In the genomic region with DNA sequence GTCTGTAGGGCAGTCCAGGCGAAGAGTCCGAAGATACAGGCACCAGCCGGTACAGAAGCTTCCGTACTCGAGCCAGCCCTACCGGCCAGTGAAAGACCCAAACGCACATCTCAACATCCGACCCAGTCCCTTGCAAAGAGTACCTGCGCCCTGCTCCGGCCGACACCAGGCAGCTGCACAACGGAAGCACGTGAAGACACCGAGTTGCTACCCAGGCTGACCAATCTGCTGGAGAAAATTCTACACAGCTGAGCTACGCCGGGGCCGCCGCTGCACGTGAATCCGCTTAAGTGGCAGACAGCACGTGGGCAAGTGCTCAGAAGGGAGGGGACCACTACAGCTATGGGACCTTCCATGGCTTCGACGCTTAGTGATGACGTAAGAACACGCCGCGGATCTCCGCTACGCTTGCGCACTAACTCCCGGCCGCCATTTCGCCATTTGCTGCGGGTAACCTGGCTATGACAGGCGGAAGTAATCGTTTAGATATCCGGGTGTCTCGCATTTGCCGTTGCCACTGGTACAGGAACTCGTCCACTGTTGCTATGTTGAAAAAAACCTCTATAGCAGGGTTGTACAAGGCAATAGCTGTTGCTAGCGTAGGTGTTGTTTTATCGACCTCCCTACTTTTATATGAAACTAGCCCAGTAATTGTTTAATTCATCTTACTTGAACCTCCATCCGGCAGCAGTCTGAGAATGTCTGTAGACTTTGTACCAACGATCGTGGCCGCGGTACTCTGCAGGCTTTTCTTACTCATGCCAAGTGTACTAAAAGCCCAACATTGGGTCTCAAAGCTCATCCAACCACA, we compare ENCODE assay signal across 7 mouse cellular contexts. TPM values are rescaled to one million over a fixed set of nuclear protein-coding genes. Genes with fewer than 3 reads are reported as not detected.
A peak's percentile ranks its signal among the peaks of the same experiment; 100 is the strongest.
DNase-seq lines count a peak whose midpoint lies in the region; ATAC-seq and TF ChIP-seq lines count a peak whose summit lies in the region.

A gene (minus strand): TSS at position 365 of the 811 bp plus-strand sequence.

- H3K9me3 ChIP-seq in embryonic facial prominence, embryonic 10.5 days, result no peaks in the 10 kb centered on the region
- H3K9me3 ChIP-seq in intestine, postnatal 0 days (ENCODE audit: control insufficient read depth), result no peaks in the 10 kb centered on the region
- no peaks in the 10 kb centered on the region for H3K9me3 ChIP-seq in midbrain, embryonic 12.5 days

- under 1% methylated on average over 47 of the region's 47 CpGs for WGBS in embryonic facial prominence, embryonic 10.5 days
- WGBS in intestine, postnatal 0 days, result under 1% methylated on average over 47 of the region's 47 CpGs
- under 1% methylated on average over 47 of the region's 47 CpGs for WGBS in midbrain, embryonic 12.5 days
- under 1% methylated on average over 47 of the region's 47 CpGs for WGBS in small intestine, adult 2 months

- DNase-seq in adrenal gland, postnatal 10 days, result peak; percentile 98
- DNase-seq in embryonic facial prominence, embryonic 10.5 days (ENCODE audit: low spot score), result peak; percentile 97
- DNase-seq in gonadal fat pad, adult 2 months (ENCODE audit: low read depth), result peak; percentile 71
- DNase-seq in left cerebral cortex, postnatal 4 days, result peak; percentile 98

- peak within 1 kb of the TSS; percentile 84 for H3K4me2 ChIP-seq in intestine, postnatal 0 days (replicated peaks; ENCODE audit: low read depth)
- peak within 1 kb of the TSS; percentile 75 for H3K4me2 ChIP-seq in midbrain, embryonic 12.5 days (replicated peaks)

- H3K36me3 ChIP-seq in embryonic facial prominence, embryonic 10.5 days (replicated peaks), result peaks cover 28% of the 10 kb centered on the region
- H3K36me3 ChIP-seq in intestine, postnatal 0 days (ENCODE audit: control insufficient read depth, insufficient read depth), result peaks cover 7% of the 10 kb centered on the region
- H3K36me3 ChIP-seq in midbrain, embryonic 12.5 days, result peaks cover 20% of the 10 kb centered on the region
- H3K36me3 ChIP-seq in small intestine, adult 2 months (ENCODE audit: control insufficient read depth, insufficient read depth, low read length), result peaks cover 13% of the 10 kb centered on the region

- ATAC-seq in intestine, postnatal 0 days, result peak; percentile 96
- ATAC-seq in midbrain, embryonic 12.5 days (ENCODE audit: low FRiP score, low read depth), result peak; percentile 95

- intact Hi-C loops in left cerebral cortex, postnatal 4 days (cut with DNase I), result no loop called here

- TF ChIP-seq CTCF in intestine, postnatal 0 days (IDR thresholded peaks at IDR 0.05; ENCODE audit: low read depth), result peak; percentile 26; the same call in 1 of the 2 replicates
- TF ChIP-seq CTCF in small intestine, adult 2 months (IDR thresholded peaks at IDR 0.05; ENCODE audit: extremely low read depth, insufficient read length, insufficient replicate concordance, low read depth, low read length), result peak; percentile 10; the same call in 1 of the 2 replicates

- TF ChIP-seq POLR2A in small intestine, adult 2 months (IDR thresholded peaks at IDR 0.05; ENCODE audit: low read depth, low read length), result peak; percentile 30

- peak within 1 kb of the TSS; percentile 62 for H3K9ac ChIP-seq in intestine, postnatal 0 days (ENCODE audit: low read depth, low read length)
- peak within 1 kb of the TSS; percentile 59 for H3K9ac ChIP-seq in midbrain, embryonic 12.5 days (replicated peaks)

- H3K27ac ChIP-seq in embryonic facial prominence, embryonic 10.5 days (replicated peaks), result peak within 1 kb of the TSS; percentile 84
- peak within 1 kb of the TSS; percentile 82 for H3K27ac ChIP-seq in intestine, postnatal 0 days (ENCODE audit: low read depth, low read length)
- peak within 1 kb of the TSS; percentile 74 for H3K27ac ChIP-seq in midbrain, embryonic 12.5 days (replicated peaks)
- H3K27ac ChIP-seq in small intestine, adult 2 months (ENCODE audit: insufficient read depth, low read depth, low read length), result peak within 1 kb of the TSS; percentile 28; the same call in 1 of the 2 replicates

- H3K4me1 ChIP-seq in embryonic facial prominence, embryonic 10.5 days, result peaks cover 14% of the 10 kb centered on the region
- H3K4me1 ChIP-seq in intestine, postnatal 0 days (replicated peaks; ENCODE audit: control insufficient read depth, insufficient read depth, low read length), result 0 out of 2 replicates have a peak, but pooled peaks cover 7% of the 10 kb centered on the region
- H3K4me1 ChIP-seq in midbrain, embryonic 12.5 days, result peaks cover 10% of the 10 kb centered on the region
- H3K4me1 ChIP-seq in small intestine, adult 2 months (ENCODE audit: control insufficient read depth, insufficient read depth, insufficient read length, low read length), result 0 out of 2 replicates have a peak, but pooled peaks cover 2% of the 10 kb centered on the region

- H3K4me3 ChIP-seq in embryonic facial prominence, embryonic 10.5 days, result peak within 1 kb of the TSS; percentile 83
- H3K4me3 ChIP-seq in intestine, postnatal 0 days (ENCODE audit: low read depth, low read length), result peak within 1 kb of the TSS; percentile 73
- peak within 1 kb of the TSS; percentile 66 for H3K4me3 ChIP-seq in midbrain, embryonic 12.5 days
- H3K4me3 ChIP-seq in small intestine, adult 2 months (ENCODE audit: low read depth, low read length), result peak within 1 kb of the TSS; percentile 79

- H3K27me3 ChIP-seq in embryonic facial prominence, embryonic 10.5 days (replicated peaks; ENCODE audit: low read depth, poor library complexity, severe bottlenecking), result no peaks in the 10 kb centered on the region
- no peaks in the 10 kb centered on the region for H3K27me3 ChIP-seq in intestine, postnatal 0 days (replicated peaks; ENCODE audit: control insufficient read depth, insufficient read depth, low read length)
- H3K27me3 ChIP-seq in midbrain, embryonic 12.5 days, result no peaks in the 10 kb centered on the region
- H3K27me3 ChIP-seq in small intestine, adult 2 months (ENCODE audit: control insufficient read depth, insufficient read depth, low read length), result no peaks in the 10 kb centered on the region

RNA-seq across cellular contexts. Expression of the gene that starts here (rescaled TPM):
- total RNA-seq in adrenal gland, postnatal 10 days (2021), result 10 to 100 TPM; 28.3 to 49.3 TPM
- 31.5 and 35.4 TPM in 2 replicates for polyA plus RNA-seq in embryonic facial prominence, embryonic 10.5 days (2016; fragmentation: Nextera tagmentation; extraction: Ambion mirVana)
- polyA plus RNA-seq in gonadal fat pad, adult 2 months (2012; rRNA removed), result 34.2 and 43.1 TPM in 2 replicates
- 8.8 and 9.3 TPM in 2 replicates for polyA plus RNA-seq in intestine, postnatal 0 days (2015; fragmentation: Nextera tagmentation; extraction: Ambion mirVana)
- total RNA-seq in left cerebral cortex, postnatal 4 days (2021), result 10 to 100 TPM; 38.5 to 43.1 TPM
- 27.2 and 30.2 TPM in 2 replicates for polyA plus RNA-seq in midbrain, embryonic 12.5 days (2016; fragmentation: Nextera tagmentation; extraction: Ambion mirVana)
- polyA plus RNA-seq in small intestine, adult 2 months (2012; rRNA removed), result 8.5 and 13.4 TPM in 2 replicates

Comparison
In these comparisons a context has a peak if more than half of its experiments do, and no peak if none do; other contexts are left out.
1. Peak in every context shown above with its lines: DNase-seq, ATAC-seq, H3K4me3 ChIP-seq and H3K27ac ChIP-seq.
2. H3K27ac ChIP-seq: peak in every context shown above with its lines; median percentile 84 in embryonic facial prominence, embryonic 10.5 days; 82 in intestine, postnatal 0 days; 74 in midbrain, embryonic 12.5 days; 28 in small intestine, adult 2 months.